Mouse (Mus musculus): ENCODE results near the gene Lhpp.
"Not testable (repeated sequence)": the region's sequence is repeated elsewhere in the genome, so short reads cannot be mapped to it uniquely, and the experiment has no call there.

Gene Lhpp

DNA sequence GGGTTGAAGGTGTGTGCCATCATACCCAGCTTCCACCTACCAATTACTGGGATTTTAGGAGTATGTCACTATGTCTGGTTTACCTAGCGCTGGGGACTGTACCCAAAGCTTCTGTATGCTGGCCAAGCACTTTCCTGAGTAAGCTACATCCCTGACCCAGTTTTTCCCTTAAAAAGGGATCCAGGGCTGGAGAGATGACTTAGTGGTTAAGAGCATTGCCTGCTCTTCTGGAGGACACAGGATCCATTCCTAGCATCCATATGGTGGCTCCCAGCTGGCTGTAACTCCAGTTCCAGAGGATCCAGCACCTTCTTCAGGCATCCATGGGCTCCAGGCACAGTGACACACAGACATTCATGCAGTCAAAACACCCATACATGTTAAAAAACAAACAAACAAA, 36.1 kb downstream of the Lhpp start:
- DNase-seq (ENCODE audit: low read depth): no peak

DNA sequence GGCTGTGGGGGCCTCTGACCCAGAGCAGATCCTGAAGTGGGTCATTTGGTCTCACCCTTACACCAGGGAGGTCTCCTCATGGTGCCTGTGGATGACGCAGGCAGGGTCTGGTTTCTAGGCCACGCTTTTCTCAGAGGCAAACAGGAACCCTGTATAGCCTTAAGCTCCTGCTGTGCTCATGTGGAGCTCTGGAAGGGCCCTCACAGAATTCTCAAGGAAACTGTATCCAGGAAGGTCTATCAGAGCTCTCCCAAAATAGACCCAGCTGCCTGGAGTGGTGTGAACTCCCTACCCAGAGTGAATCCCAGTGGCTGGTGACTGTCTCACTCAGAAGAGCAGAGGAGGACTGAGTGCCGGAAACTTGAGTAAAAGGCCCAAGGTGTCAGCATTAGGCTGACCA, 44.0 kb downstream of the Lhpp start:
- no peak for DNase-seq (ENCODE audit: low read depth)

DNA sequence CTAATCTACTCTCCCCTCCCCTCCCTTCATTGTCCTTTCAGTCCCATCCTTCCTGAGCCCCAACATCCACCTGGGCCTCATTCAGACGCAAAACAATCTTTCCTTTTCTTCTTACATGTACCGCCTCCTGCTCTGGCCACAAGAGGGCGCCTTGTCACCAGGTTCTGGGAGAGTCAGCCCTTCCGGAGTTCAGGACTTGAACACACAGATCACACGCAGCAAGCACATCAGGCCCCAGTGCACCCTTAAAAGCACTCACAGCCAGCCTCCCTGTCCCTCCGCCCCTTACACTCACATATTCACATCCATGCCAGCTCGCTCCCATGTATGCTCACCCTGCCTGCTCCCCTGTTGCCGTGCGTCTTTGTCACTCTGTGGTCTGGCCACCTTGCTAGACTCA, 45.6 kb downstream of the Lhpp start:
- DNase-seq (ENCODE audit: low read depth): peak; percentile 95

DNA sequence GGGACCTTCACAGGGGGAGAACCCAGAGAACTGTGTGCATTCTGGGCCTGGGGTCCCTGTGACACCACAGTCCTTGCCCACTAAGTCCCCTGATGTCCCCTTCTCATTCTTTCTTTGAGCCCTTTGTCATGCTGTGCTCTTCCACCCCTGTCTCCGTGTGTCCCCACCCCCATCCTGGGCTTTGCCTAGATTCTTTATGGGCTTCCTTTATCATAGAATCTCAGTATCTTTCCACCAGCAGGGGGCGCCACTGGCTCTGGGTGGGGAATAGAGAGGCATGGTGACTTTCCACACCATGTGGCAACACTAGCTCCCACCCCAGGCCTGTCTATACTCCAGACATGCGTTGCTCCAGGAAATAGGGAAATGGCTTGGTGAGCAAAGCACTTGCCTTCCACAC, 46.1 kb downstream of the Lhpp start:
- DNase-seq (ENCODE audit: low read depth): peak; percentile 92

DNA sequence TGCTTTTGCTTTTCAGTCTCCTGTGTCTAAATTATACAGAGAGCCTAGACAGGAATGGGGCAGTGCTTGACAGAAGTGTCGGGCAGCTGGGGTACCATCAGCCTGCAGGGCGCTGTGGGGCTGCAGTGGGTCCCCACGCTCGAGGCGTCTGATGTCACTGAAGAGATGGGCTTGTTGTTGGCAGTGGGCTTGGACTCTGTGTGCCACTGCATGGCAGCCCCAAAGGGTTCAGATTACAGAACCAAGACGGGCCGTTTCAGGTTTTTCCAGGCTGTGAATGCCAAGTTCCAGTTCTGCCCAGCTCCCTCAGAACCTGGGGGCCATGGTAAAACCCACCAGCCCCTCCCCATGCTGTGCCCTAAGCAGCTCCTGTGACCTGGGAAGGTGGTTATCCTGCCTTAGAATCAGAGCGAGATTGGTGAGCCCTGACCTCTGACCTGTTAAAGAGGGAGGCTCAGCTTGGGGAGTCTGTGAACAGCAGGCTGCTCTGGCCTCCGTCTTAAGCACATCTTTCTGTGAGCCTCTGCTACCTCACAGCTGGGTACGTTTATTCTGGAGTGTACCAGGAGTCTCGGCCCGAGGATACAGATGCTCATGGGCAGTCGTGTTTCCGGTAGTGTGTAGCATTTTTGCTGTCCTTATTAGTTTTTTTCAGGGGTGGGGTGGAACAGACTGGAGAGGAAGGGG, 47.1 kb downstream of the Lhpp start:
- no peak for DNase-seq (ENCODE audit: low read depth)

DNA sequence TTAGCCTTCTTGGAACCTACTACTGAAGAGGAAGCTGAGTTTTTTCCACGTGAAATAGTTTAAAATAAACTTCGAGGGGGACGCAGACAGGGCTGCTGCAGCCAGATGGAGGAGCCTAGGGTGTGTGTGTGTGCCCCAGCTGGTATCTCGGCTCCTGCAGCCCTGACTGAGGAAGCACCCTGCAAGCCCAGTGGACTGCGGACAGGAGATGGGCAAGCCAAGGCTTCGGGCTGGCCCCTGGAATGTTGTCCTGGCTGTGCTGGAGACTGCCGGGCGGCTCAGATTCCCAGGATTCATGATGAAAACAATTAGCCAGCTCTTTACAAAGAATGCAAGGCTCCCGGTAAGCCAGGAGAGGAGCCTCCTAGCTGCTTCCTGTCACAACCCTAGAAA, 47.6 kb downstream of the Lhpp start:
- no peak for DNase-seq (ENCODE audit: low read depth)

DNA sequence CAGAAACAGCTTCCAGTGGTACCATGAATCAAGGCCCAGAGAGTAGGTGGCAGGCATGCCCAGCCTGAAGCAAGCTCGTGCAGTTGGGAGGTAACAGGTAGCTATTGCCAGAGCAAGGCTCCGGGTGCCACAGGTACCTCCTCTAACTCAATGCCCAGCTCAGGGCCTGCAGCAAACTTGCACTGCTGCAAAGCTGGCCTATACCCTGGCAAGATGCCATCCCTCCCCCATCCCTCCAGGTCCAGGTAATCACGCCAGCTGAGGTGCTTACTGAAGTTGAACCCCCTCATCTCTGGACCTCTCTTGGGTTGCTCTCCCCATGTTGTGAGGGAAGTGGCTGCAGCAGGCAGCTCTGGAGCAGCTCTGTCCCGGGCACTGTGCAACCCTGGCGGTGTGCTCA, 48.2 kb downstream of the Lhpp start:
- DNase-seq (ENCODE audit: low read depth): no peak

DNA sequence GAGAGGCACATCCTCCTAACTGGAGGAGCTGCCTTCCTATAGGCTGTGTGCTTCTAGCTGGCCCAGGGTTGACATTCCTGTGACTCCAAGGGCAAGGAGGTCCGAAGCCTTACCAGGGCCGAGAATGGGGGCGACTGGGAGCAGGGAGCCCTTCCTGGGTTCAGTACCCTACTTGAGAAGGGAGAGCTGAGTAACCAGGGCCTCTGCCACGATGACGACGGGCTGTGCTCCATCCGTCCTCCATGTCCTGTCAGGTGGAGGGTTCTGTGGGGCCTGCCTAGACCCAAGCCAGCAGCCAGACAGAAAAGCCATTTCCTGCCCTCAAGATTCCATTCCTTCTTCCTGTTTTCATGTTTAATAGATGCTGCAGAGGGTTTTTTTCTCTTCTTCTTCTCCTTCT, 49.2 kb downstream of the Lhpp start:
- peak; percentile 15 for DNase-seq (ENCODE audit: low read depth)

DNA sequence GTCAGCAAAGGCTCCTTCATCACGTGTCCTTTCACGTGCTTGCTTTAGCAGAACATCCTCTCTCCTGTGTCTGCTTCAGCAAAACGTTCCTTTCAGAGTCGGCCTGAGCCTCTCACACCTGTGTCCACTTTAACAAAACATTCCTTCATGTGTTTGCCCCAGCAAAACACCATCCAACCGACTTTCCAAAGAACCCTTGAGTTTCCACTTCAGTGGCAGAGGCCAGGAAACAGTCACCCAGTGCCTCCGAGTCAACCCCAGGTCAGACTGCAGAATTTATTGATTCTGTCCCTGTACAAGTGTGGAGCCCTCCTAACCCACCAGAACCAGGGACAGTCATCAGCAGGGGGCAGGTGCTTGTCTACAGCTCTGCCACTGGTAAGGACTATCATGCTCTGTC, 52.4 kb downstream of the Lhpp start:
- DNase-seq (ENCODE audit: low read depth): not testable (repeated sequence)

DNA sequence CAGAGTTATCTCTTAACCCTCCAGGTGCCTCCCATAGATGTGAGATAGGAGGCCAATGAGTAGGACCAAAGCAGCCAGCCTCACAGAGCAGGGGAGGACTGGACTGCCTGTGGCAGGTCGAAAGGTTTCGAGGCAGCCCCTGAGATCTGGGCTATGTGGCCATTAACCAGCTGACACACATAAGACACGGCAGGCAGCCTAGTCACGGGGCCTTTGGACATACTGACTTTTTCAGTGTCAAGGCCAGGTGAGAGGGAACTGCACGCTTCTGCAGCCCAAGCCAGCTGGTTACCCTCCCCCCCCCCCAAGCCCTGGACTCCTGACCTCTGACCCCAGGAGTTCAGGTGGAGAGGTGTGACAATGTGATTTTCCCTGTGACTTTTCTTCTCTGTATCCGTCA, 54.4 kb downstream of the Lhpp start:
- no peak for DNase-seq (ENCODE audit: low read depth)

DNA sequence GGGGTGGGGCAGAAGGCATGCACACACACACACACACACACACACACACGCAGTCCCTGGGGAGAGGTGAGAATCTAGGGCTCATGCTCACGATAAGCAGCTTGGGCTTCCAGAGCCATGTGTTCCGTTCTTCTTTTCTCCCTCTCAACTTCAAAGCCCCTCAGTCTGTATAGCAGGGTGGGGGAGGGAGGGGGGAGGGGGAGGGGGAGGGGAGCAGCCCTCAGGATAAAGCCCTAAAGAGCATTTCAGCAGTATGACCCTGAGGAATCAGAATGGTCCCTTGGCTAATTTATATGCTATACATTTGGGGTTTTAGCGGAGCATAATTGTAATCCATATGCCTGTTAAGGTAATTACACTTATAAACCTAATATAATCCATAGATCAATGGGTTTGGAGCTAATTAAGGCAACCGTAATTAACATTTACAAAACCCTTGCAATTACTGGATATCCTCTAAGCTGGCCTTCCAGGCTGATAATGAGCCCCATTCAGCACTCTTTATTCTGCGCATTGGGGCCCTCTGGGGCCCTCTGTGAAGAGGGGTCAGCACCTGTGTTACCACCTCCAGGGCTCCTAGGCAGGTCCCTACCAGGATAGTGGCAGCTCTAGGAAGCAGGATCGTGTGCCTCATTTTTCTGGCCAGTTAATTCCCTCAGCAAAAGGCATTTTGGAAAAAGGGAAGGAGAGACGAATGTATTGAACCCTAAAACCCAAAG, 55.4 kb downstream of the Lhpp start:
- DNase-seq (ENCODE audit: low read depth): no peak

DNA sequence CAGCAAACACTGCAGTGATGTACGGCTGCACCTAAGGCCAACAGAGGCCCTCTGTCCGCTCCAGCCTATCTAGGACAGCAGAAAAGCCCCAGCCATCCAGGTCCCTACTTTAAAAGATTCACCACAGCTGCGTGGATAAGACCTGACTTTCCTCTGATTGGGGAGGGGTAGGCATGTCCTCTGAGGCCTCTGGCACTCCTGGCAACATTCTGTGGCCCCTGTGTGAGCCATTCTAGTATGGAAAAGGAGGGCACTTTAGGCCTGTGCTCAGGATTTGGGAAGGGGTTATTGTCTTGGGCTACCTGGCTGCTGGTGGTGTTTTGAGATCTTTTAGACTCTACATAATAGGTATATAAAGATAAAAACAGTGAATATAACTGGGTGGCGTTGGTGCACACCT, 56.1 kb downstream of the Lhpp start:
- DNase-seq (ENCODE audit: low read depth): no peak

DNA sequence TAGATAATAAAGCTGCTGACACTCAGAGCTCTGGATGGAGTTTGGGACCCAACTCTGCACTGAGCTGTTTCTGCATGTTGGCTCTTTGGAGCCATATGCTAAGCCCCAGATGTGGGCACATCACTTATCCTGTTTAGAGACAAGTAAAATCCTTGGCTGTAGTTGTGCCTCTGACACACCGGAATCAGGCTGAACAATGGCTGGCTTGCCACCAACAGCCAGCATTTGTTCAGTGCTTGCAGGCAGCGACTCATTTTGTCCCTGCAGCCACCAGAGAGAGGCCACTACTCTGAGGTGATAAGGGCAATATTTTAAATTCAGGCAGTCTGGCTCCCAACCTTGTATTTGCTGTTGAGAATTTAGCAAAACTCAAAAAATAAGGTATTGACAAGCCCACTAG, 58.2 kb downstream of the Lhpp start:
- no peak for DNase-seq (ENCODE audit: low read depth)

DNA sequence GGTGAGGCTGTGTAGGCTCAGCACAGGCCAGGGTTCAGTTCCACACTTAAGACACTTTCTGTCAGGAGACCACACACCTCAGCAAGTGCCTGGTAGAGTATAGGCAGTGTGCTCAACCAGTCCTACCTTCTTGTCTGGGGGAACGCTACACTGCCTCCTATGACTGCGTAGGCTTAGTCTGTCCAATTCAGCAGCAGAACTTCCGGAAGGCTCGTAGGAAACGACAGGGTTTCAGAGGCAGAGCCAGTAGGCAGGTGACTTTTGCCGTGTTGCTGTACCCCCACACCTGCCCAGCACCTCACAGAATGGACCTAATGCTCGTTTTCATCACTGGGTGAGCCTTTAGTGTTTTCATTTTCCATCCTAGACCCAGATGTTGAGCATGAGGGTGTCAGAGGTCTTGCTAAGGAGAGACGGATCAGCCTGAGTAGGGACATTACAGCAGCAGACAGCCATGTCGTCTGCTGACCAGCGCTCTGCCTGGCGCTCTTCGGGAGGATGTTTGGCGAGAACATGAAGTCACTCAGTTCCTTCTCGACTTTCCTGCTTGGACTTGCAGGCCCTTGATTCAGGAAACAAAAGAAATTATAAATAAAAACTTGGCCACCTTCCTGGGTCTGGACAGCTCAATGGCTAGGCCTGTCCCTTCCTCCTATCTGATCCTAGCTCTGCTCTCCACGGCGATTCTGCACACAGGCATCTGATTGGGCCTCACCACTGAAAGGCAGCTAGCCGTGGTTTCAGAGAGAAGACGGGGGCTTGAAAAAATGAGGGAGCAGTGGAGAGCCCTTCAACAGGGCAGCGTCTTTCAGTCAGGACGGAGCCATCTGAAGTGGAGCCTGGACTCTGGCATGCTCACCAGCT, 59.8 kb downstream of the Lhpp start:
- no peak for DNase-seq (ENCODE audit: low read depth)

DNA sequence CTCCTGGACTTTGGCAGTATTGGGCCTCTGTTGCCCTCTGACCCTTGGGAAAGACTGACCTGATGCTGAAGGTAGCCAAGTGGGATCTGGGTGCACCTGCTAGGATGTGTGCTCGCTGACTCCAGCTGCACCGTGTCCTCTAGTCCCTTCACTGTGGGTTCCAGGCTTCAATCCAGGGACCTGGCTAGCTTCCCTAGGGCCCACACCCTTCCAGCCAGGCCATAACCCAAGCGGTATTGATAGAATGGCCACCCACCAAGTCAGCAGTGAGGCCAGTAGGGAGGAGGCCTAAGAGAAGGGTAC, 60.4 kb downstream of the Lhpp start:
- DNase-seq (ENCODE audit: low read depth): no peak

DNA sequence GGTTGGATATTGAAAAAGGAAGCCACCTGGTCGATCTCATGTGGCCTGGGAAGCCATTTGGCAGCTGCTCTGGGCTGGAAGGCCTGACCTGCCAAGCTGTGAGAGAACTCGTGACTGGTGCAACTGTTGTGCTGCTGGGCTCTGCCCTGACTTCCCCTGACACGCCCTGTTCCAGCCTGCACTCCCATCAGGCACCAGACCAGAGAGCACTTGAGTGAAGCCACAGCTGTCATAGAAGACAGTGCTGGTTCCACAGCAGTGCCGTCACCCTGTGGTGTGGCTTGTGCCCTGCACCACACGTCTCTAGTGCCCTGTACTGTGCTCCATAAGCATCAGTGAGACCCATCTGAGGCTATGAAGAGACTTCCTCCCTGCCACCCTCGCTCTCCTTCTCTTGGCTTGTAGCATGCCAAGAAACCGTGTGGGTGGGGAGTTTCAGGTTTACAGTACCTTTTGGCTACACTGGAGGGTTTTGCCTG, 62.1 kb downstream of the Lhpp start:
- DNase-seq (ENCODE audit: low read depth): peak; percentile 70

DNA sequence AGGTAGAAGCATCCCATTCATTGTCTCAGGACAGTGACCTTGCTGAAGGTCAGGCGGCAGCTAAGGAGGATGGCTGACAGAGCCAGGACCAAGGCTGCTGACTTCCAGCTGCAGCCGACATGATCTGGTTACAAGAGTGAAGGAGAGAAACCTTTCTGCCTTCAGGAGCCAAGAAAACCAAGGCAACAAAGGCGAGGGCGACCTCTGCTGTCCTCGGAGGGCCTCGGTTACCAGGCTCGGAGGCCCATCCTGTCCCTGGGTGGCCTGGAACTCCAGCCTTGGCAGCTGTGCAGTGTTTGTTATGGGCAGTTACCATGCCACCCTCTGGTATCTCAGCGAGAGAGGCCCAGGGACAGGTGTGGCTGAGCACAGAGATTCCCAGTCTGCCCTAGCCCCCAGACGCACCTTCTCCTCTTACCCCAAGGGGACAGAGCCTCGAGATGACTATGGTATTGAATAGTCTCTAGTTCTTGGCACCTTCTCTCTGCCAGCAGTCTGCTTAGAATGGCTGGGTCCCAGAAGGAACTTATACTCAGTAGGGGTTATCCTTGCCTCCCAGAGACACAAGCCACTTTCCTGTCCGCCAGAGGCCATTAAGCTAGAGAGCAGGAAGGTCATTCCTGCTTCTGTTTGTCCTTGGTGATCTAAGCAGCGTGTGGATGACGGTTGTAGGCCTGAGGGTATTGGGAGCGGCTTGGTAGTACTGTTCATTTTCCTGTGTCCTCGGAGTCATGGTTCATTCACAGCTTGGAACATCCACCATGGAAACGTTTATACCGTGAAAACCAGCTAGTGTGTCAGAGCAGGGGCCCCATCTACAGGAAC, 63.7 kb downstream of the Lhpp start:
- DNase-seq (ENCODE audit: low read depth): no peak

DNA sequence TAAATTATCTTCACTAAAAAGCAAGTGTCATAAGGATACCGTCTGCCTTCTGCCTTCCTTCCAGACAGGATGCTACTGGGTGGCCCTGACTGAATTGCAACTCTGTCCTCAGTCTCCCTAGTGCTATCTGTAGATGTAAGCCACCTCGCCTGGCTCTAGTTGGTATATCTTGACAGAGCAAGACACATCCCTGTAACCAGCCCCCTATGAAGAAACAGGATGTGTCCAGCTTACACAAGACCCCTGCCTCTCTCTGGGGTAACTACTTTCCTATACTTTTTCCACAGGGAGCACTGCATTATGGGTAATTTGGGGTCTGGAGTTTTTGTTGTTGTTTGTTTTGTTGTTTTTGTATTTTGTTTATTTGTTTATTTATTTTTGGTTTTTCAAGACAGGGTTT, 65.5 kb downstream of the Lhpp start:
- no peak for DNase-seq (ENCODE audit: low read depth)

DNA sequence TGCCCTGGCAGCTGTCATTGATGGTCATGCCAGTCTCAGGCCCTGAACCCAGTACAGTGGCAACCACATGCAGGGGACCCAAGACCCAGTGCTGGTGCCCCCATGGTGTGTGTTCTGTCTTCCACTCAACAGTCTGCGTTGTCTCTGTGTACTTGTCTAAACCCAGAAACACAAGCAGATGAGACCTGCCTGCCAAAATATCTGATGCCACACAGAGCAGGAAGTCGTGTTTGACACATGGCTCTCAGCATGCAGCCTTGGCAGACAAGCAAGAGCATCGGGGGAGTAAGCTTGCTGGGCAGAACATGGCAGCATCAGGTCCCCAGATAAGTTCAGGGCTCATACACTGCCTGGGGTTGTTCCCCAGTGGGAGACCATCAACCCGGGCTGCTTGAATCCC, 68.7 kb downstream of the Lhpp start:
- no peak for DNase-seq (ENCODE audit: low read depth)

DNA sequence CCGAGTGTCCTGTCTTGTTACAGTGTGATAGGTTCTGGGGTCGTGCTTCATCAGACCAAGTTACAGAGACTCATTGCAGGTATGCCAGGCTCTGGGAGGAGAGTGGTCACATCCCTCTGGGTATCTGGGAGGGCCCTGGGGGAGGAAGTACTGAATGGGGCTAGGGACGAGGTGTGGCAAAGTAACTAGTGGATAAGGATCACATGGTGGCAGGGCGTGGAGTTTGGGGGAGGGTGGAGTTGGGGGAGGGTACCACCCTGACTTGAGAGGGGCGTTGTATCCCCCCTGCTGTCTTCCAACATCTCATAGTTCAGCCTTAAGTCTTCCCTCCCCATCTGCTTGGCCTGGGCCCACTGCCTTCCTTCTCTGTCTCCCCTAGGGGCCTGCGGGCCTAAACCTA, 69.1 kb downstream of the Lhpp start:
- DNase-seq (ENCODE audit: low read depth): no peak

DNA sequence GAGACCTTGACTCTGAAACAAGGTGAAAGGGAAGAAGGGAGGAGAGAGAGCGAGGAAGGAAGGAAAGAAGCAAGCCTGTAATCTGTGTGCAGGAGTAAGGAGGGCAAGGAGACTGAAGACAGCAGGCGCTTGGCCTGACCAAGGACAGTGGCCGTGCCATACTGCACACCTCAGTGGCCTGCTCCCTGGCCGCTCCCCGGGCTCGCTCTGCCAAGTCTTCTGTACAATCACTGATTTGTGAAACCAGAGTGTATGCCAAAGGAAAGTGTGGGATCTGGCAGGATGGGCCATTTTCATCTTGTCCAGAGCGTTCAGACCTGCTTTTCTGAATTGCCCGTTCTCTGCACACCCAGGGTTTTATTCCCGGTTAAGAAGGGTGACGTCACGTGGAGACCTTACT, 70.9 kb downstream of the Lhpp start:
- no peak for DNase-seq (ENCODE audit: low read depth)

DNA sequence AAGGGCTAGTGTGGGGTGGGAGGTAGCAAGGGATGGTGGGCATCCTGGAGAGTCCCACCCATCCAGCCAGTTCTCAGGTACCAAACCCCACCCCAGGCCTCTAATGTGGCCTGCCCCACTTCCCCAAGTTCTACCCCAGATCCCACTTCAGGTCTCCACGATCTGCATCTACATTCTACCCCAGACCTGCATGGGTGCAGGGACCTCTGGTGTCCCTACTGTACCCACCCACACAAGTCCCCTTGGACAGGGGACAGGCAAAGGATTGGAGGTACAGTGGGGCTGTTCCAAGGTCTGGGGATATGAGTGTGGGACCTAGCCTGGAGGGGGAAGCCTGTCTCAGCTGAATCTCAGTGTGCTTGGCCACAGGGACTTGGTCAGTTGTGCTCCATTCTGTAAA, 71.4 kb downstream of the Lhpp start:
- no peak for DNase-seq (ENCODE audit: low read depth)

Measured in induced T-regulatory cell, adult 2 months (primary cell).